Mouse (Mus musculus) limb, embryonic 14.5 days (tissue): ENCODE results near the gene Ddah1. TPM values are rescaled to one million over a fixed set of nuclear protein-coding genes. Genes with fewer than 3 reads are reported as not detected.

Experiments
- ATAC-seq: fragments of 200-750 bp; cut with Nextera tagmentation; 2 replicates; pipeline ENCODE4 v1.8.0; 2017; ENCODE audit warnings: low read depth, moderate number of reproducible peaks, moderate TSS enrichment; ENCODE audit not compliant: low FRiP score
- DNase-seq: peaks from one replicate; pipeline ENCODE4 v3.0.0-alpha.2; 2015; ENCODE audit warnings: low spot score
- H3K27ac ChIP-seq: fragments of 300-500 bp; sonication (generic); replicated peaks from 2 replicates; pipeline ENCODE4 v1.5.1; 2014; ENCODE audit warnings: low read depth, mild to moderate bottlenecking, low read length, moderate library complexity, mixed read lengths
- H3K27me3 ChIP-seq: fragments of 300-500 bp; sonication (generic); 2 replicates; pipeline ENCODE4 v1.6.1; 2014; ENCODE audit warnings: low read length, mixed read lengths; ENCODE audit not compliant: control insufficient read depth, insufficient read depth
- H3K36me3 ChIP-seq: fragments of 300-500 bp; sonication (generic); 2 replicates; pipeline ENCODE4 v1.6.1; 2014; ENCODE audit warnings: mild to moderate bottlenecking, low read length, moderate library complexity, mixed read lengths; ENCODE audit not compliant: control insufficient read depth, insufficient read depth
- H3K4me1 ChIP-seq: fragments of 300-500 bp; sonication (generic); 2 replicates; pipeline ENCODE4 v1.6.1; 2014; ENCODE audit warnings: antibody characterized with exemption, low read length, mixed read lengths; ENCODE audit not compliant: control insufficient read depth, insufficient read depth
- H3K4me2 ChIP-seq: fragments of 300-500 bp; sonication (generic); replicated peaks from 2 replicates; pipeline ENCODE4 v1.6.1; 2014; ENCODE audit warnings: low read depth, mild to moderate bottlenecking, low read length, moderate library complexity; ENCODE audit not compliant: severe bottlenecking
- H3K4me3 ChIP-seq: fragments of 300-500 bp; sonication (generic); replicated peaks from 2 replicates; pipeline ENCODE4 v1.5.1; 2014; ENCODE audit warnings: low read length
- H3K9ac ChIP-seq: fragments of 300-500 bp; sonication (generic); 2 replicates; pipeline ENCODE4 v1.6.1; 2014; ENCODE audit warnings: mild to moderate bottlenecking, low read depth, low read length, moderate library complexity; ENCODE audit not compliant: severe bottlenecking
- H3K9me3 ChIP-seq: fragments of 300-500 bp; sonication (generic); 2 replicates; pipeline ENCODE4 v1.6.1; 2016; ENCODE audit warnings: low read length; ENCODE audit not compliant: control insufficient read depth
- POLR2A ChIP-seq: fragments of 200-500 bp; IDR thresholded peaks from 2 replicates; pipeline ENCODE4 v1.8.0; 2012; ENCODE audit warnings: inconsistent platforms, mild to moderate bottlenecking, moderate library complexity, borderline replicate concordance; ENCODE audit not compliant: insufficient read depth, insufficient read length; ENCODE audit errors: extremely low read depth
- WGBS: fragments of 180-500 bp; shearing (Covaris S2); extraction: QIAGEN DNeasy Blood & Tissue Kit; methylation state at CpG from one replicate; pipeline ENCODE4 v1.1.7; 2014; 5-methylcytosine and 5-hydroxymethylcytosine counted together
- polyA plus RNA-seq, 2 experiments: library from polyadenylated mRNA; depleted of rRNA in 1 of 2; stranded (reverse) in 1 of 2; unstranded in 1 of 2; fragments of >200 nt; fragmentation: Nextera tagmentation in 1 of 2; extraction: Ambion mirVana in 1 of 2; gene quantifications; 2 replicates each; pipeline versions ENCODE4 v1.2.1 to v1.2.3; 2012 to 2014

Ddah1 gene
- polyA plus RNA-seq, 2 experiments: 32.2 to 48.2 TPM

DNA sequence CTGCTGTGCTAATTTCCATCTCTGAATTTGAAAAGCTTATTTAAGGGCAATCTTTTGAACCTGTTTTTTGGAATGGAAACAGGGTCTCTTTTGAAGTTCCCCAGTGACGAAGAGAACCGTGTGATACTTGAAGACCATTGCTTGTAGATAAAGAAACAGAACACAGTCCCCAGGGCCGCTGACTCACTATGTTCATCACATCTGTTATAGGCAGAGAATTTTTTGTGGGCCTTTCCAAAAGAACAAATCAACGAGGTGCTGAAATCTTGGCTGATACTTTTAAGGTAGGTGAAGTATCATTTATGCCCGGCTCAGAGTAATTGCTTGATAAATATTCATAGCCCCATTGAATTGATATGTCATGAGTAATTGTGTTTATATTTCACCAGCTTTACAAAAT, 93.6 kb downstream of the Ddah1 start:
- Histone ChIP-seq H3K27me3 (no peaks in the 10 kb centered on the region), H3K4me1 (no peaks in the 10 kb centered on the region), H3K9ac (no peak overlapping the region), H3K4me3 (no peak overlapping the region), H3K36me3 (0 out of 2 replicates have a peak, but pooled peaks cover 3% of the 10 kb centered on the region), H3K4me2 (no peak overlapping the region), H3K27ac (no peak overlapping the region), H3K9me3 (no peaks in the 10 kb centered on the region)
- no peak for TF ChIP-seq POLR2A
- DNase-seq (no peak), ATAC-seq (no peak)
- 86% methylated on average over 5 of the region's 5 CpGs for WGBS

DNA sequence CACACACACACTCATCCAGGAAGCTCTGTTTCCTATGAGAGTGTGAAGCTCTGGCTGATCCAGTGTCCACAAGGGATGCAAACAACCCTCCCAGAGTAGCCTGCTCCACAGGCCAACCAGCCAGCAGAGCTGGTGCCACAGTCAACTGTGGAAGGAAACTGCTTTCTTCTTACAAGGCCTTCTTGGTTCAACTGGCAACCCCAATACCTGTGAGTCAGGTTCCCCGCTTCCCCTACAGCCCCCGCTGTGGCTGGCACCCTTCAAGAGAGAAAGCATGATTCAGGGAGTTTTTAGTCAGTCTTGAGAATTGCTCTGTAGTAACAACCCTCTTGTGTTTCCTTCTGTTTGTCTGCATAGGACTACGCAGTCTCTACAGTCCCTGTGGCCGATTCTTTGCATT, 94.3 kb downstream of the Ddah1 start:
- WGBS: 97% methylated on average over 4 of the region's 4 CpGs
- no peak overlapping the region for H3K9ac ChIP-seq
- no peak for TF ChIP-seq POLR2A

DNA sequence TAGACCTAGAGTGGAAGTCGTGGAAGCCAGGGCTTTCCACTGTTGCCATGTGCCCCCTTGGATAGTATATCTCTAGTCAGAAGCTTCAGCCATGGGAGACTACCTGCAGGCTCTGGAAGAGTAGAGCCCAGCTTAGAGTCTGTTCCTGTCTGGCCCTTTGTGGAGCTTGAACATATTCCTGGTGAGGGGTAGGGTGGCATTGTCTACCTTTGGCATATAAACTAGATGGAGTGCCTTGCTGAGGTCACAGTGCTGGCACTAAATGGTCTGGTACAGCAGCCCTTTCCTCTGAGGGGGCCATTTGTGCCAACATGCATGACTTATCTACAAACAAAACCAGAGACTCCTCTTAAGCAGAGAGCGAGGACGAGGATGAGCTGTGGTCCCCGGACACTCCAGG, 95.2 kb downstream of the Ddah1 start:
- Histone ChIP-seq H3K4me3 (no peak overlapping the region), H3K9ac (no peak overlapping the region)
- ATAC-seq: no peak

More for the DNA sequence above, 94.3 kb downstream of the Ddah1 start:
- Histone ChIP-seq H3K9me3 (no peaks in the 10 kb centered on the region), H3K27me3 (no peaks in the 10 kb centered on the region), H3K4me1 (no peaks in the 10 kb centered on the region), H3K4me3 (no peak overlapping the region), H3K27ac (no peak overlapping the region), H3K4me2 (no peak overlapping the region), H3K36me3 (0 out of 2 replicates have a peak, but pooled peaks cover 3% of the 10 kb centered on the region)
- ATAC-seq (no peak), DNase-seq (no peak)

DNA sequence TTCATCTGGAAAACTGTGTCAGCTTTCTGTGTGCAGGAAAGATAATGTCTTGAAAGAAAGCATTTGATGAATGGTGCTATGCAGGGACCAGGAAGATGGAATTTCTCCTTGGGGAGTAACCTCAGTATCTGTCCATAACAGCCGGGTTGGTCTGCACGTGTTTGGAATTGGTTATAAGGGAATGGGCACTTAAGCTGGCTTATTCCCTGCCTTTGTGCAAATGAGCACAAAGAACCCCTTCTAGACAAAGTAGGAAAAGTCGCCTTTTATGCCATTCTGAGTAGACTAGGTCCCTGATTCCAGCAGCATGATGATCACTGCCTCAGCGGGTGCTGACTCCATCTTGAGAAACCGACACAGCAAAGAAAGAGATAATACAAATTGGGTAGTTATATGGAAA, 96.0 kb downstream of the Ddah1 start:
- H3K36me3 ChIP-seq: 0 out of 2 replicates have a peak, but pooled peaks cover 3% of the 10 kb centered on the region
- no peaks in the 10 kb centered on the region for H3K9me3 ChIP-seq
- no peak overlapping the region for H3K9ac ChIP-seq
- no peaks in the 10 kb centered on the region for H3K27me3 ChIP-seq
- no peak overlapping the region for H3K4me3 ChIP-seq
- H3K27ac ChIP-seq: no peak overlapping the region
- no peak overlapping the region for H3K4me2 ChIP-seq
- DNase-seq: no peak
- no peak for ATAC-seq
- no peaks in the 10 kb centered on the region for H3K4me1 ChIP-seq
- TF ChIP-seq POLR2A: no peak
- 84% methylated on average over 5 of the region's 5 CpGs for WGBS

More for the DNA sequence above, 95.2 kb downstream of the Ddah1 start:
- no peaks in the 10 kb centered on the region for H3K9me3 ChIP-seq
- no peak overlapping the region for H3K27ac ChIP-seq
- 95% methylated on average over 4 of the region's 4 CpGs for WGBS
- DNase-seq: no peak
- H3K27me3 ChIP-seq: no peaks in the 10 kb centered on the region
- no peak overlapping the region for H3K4me2 ChIP-seq
- H3K4me1 ChIP-seq: no peaks in the 10 kb centered on the region
- 0 out of 2 replicates have a peak, but pooled peaks cover 3% of the 10 kb centered on the region for H3K36me3 ChIP-seq
- no peak for TF ChIP-seq POLR2A

DNA sequence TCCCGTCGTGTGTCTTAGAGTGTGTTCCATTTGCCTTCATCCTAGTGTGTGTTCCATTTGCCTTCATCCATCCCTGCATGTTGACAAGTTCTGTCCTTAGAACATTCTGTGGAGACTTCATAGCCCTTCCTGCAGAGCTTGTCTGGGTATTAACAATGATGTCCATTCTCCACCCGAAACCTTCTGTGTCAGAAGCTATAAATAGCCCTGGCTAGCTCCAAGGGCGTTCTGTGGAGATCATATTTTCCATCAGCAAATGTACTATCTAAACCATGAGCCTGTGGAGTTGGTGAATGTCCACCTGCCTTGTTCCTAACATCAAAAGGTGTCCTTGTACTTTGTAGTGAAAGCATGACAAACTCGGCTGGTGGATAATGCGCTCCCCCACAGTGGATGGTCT, 96.8 kb downstream of the Ddah1 start:
- DNase-seq (no peak), ATAC-seq (no peak)
- Histone ChIP-seq H3K9me3 (no peaks in the 10 kb centered on the region), H3K4me3 (no peak overlapping the region), H3K4me2 (no peak overlapping the region), H3K4me1 (no peaks in the 10 kb centered on the region), H3K27ac (no peak overlapping the region), H3K27me3 (no peaks in the 10 kb centered on the region), H3K36me3 (0 out of 2 replicates have a peak, but pooled peaks cover 3% of the 10 kb centered on the region), H3K9ac (no peak overlapping the region)
- WGBS: 89% methylated on average over 6 of the region's 6 CpGs
- no peak for TF ChIP-seq POLR2A

DNA sequence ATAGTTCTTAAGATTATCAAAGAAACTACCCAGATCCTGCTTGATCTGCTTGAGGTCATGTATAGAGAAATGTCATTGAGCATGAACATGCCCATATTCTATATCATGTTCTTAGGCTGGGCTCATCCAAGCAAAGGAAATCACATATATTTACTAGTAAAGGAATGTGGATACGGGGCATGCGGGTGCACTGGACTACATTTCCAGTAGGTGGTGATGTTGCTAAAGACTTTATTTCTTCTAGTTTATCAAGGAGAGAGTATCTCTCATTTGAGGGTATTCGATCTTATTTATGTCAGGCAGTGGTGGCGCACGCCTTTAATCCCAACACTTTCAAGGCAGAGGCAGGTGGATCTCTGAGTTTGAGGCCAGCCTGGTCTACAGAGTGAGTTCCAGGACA, 99.9 kb downstream of the Ddah1 start:
- ATAC-seq: no peak

More for the DNA sequence above, 99.9 kb downstream of the Ddah1 start:
- Histone ChIP-seq H3K27me3 (no peaks in the 10 kb centered on the region), H3K9me3 (no peaks in the 10 kb centered on the region), H3K27ac (no peak overlapping the region), H3K4me1 (no peaks in the 10 kb centered on the region; the same call in 1 of the 2 replicates), H3K36me3 (no peaks in the 10 kb centered on the region), H3K4me2 (no peak overlapping the region), H3K9ac (no peak overlapping the region), H3K4me3 (no peak overlapping the region)
- TF ChIP-seq POLR2A: no peak
- 93% methylated on average over 5 of the region's 5 CpGs for WGBS
- DNase-seq: no peak
